Mouse (Mus musculus): ENCODE measurements around the gene Kdm5c.

- no peak for TF ChIP-seq CTCF (IDR thresholded peaks at IDR 0.05; ENCODE audit: control insufficient read depth, insufficient read depth, low read length)
- no peak for TF ChIP-seq POLR2A (IDR thresholded peaks at IDR 0.05; ENCODE audit: borderline replicate concordance, control insufficient read depth, low read depth, low read length)
Observed at GRCm38 (mm10) chrX:152205486-152205885, 27.3 kb upstream of the Kdm5c start.
